Mouse (Mus musculus): ENCODE measurements around the gene 2210407C18Rik.

GRCm38 (mm10) chr11:58597837-58598236 lies 18.0 kb downstream of the 2210407C18Rik start:
- no peak for TF ChIP-seq CTCF (IDR thresholded peaks at IDR 0.05; ENCODE audit: low read depth)
- no peak for TF ChIP-seq EP300 (IDR thresholded peaks at IDR 0.05; ENCODE audit: low read depth)

Measured in liver, embryonic 14.5 days (tissue).